Mouse (Mus musculus) myocyte (in vitro differentiated cells): ENCODE results near the gene Mdm2. TPM values are rescaled to one million over a fixed set of nuclear protein-coding genes. Genes with fewer than 3 reads are reported as not detected.

ENCODE experiments used
- H3K27me3 ChIP-seq: one replicate; pipeline ENCODE4 v1.6.1; 2011; ENCODE audit not compliant: control insufficient read depth, insufficient read depth, insufficient read length
- H3K36me3 ChIP-seq: one replicate; pipeline ENCODE4 v1.6.1; 2011; ENCODE audit not compliant: control insufficient read depth, insufficient read depth
- H3K4me2 ChIP-seq: one replicate; pipeline ENCODE4 v1.6.1; 2011; ENCODE audit warnings: low read depth, control low read depth
- H3K4me3 ChIP-seq: one replicate; pipeline ENCODE4 v1.5.1; 2011; ENCODE audit warnings: mild to moderate bottlenecking, control low read depth, moderate library complexity
- H3K79me2 ChIP-seq: one replicate; pipeline ENCODE4 v1.6.1; 2011; ENCODE audit not compliant: control insufficient read depth, insufficient read depth
- H3ac ChIP-seq: one replicate; pipeline ENCODE4 v1.6.1; 2011; ENCODE audit not compliant: control insufficient read depth, insufficient read length
- CEBPB ChIP-seq: IDR thresholded peaks from 2 replicates; pipeline ENCODE4 v1.6.1; 2011; ENCODE audit warnings: mild to moderate bottlenecking, moderate library complexity; ENCODE audit not compliant: poor library complexity, insufficient read depth, severe bottlenecking
- E2F4 ChIP-seq: IDR thresholded peaks from one replicate; pipeline ENCODE4 v1.6.1; 2011; ENCODE audit warnings: mild to moderate bottlenecking, control low read depth, moderate library complexity; ENCODE audit not compliant: insufficient read depth
- MAX ChIP-seq: IDR thresholded peaks from one replicate; pipeline ENCODE4 v1.6.1; 2011; ENCODE audit warnings: low read depth, mild to moderate bottlenecking, control low read depth
- MYOD1 ChIP-seq, 3 experiments: IDR thresholded peaks; one replicate each; pipeline ENCODE4 v1.6.1; 2011; ENCODE audit warnings: control low read depth in 2 of 3, low read depth in 2 of 3, mild to moderate bottlenecking in 2 of 3, moderate library complexity in 1 of 3; ENCODE audit not compliant: insufficient read length in 2 of 3, control insufficient read depth in 1 of 3
- MYOG ChIP-seq, 3 experiments: IDR thresholded peaks; one replicate each; pipeline ENCODE4 v1.6.1; 2011; ENCODE audit warnings: control low read depth in 2 of 3, low read depth in 2 of 3, mild to moderate bottlenecking in 2 of 3; ENCODE audit not compliant: insufficient read length in 2 of 3, control insufficient read depth in 1 of 3, insufficient read depth in 1 of 3
- POLR2A ChIP-seq: IDR thresholded peaks from one replicate; pipeline ENCODE4 v1.6.1; 2011; ENCODE audit warnings: low read depth, mild to moderate bottlenecking, control low read depth, moderate library complexity; ENCODE audit not compliant: insufficient read length
- POLR2AphosphoS2 ChIP-seq: IDR thresholded peaks from one replicate; pipeline ENCODE4 v1.6.1; 2011; ENCODE audit warnings: low read depth, control low read depth; ENCODE audit not compliant: insufficient read length
- REST ChIP-seq: IDR thresholded peaks from one replicate; pipeline ENCODE4 v1.6.1; 2011; ENCODE audit warnings: mild to moderate bottlenecking, control low read depth, moderate library complexity; ENCODE audit not compliant: insufficient read depth, insufficient read length
- SRF ChIP-seq: IDR thresholded peaks from one replicate; pipeline ENCODE4 v1.6.1; 2011; ENCODE audit warnings: low read depth; ENCODE audit not compliant: control insufficient read depth, insufficient read length
- TCF12 ChIP-seq: IDR thresholded peaks from one replicate; pipeline ENCODE4 v1.6.1; 2011; ENCODE audit warnings: mild to moderate bottlenecking, control low read depth; ENCODE audit not compliant: poor library complexity, insufficient read depth, severe bottlenecking
- TCF3 ChIP-seq: IDR thresholded peaks from one replicate; pipeline ENCODE4 v1.6.1; 2011; ENCODE audit warnings: low read depth, control low read depth; ENCODE audit not compliant: insufficient read length
- USF1 ChIP-seq: IDR thresholded peaks from one replicate; pipeline ENCODE4 v1.6.1; 2011; ENCODE audit warnings: low read depth, mild to moderate bottlenecking, control low read depth, moderate library complexity
- polyA plus RNA-seq: library from polyadenylated mRNA; unstranded; fragments of >200 nt; fragmentation: generic; extraction: Trizol; gene quantifications from one replicate; pipeline ENCODE4 v1.2.1, GENCODE M21; 2012; ENCODE audit warnings: missing spikeins

The Mdm2 gene
- polyA plus RNA-seq, 1 experiment, result 23.2 TPM

DNA sequence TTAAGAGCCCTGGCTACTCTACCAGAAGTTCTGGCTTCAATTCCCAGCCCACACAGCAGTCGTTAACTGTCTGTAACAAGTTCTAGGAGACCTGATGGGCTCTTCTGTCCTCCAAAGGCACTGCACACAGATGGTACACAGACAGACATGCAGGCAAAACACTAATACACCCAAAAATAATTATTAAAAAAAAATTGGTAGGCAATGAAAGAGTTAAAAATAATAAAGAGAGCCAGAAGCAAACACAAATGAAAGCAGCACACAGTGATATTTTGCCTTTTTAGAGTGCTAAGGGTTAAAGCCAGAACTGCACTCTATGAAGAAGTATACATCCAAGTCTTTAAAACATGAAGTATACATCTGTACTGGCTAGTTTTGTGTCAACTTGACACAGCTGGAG lies 10.1 kb downstream of the Mdm2 start:
- Histone ChIP-seq H3K4me2 (no peak overlapping the region), H3K79me2 (peaks cover 34% of the 10 kb centered on the region), H3ac (no peak overlapping the region), H3K36me3 (peaks cover 96% of the 10 kb centered on the region), H3K4me3 (no peak overlapping the region), H3K27me3 (no peaks in the 10 kb centered on the region)
- TF ChIP-seq TCF12 (no peak), SRF (no peak), POLR2AphosphoS2 (no peak)

DNA sequence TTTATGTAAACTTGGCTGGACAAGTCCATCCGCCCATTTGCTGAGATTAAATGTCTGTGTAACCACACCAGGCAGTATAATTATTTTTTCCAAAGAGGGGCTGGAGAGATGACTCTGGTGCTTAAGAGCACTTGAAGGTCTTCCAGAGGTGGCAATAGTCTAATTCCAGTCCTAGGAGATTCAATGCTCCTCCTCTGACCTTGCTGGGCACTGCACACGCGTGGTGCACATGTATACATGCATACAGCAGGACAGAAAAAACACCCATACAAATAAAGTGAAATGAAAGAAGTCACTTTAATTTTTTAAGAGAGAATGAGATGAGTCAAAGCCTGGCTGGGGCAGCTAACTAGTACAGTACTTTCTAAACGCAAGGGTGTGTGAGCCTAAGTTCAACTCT lies 10.6 kb downstream of the Mdm2 start:
- H3K79me2 ChIP-seq, result peaks cover 28% of the 10 kb centered on the region
- no peak overlapping the region for H3K4me2 ChIP-seq
- no peak overlapping the region for H3ac ChIP-seq
- H3K4me3 ChIP-seq, result no peak overlapping the region
- TF ChIP-seq POLR2A (no peak), SRF (no peak), TCF12 (no peak), MYOD1 (IDR thresholded peaks at IDR 0.05; ENCODE audit: control insufficient read depth in 1 of 3, insufficient read length in 2 of 3, low read depth in 2 of 3) (no peak), TCF3 (no peak), MYOG (IDR thresholded peaks at IDR 0.05; ENCODE audit: control insufficient read depth in 1 of 3, insufficient read depth in 1 of 3, insufficient read length in 2 of 3, low read depth in 2 of 3) (no peak), POLR2AphosphoS2 (no peak), E2F4 (no peak), USF1 (no peak), CEBPB (no peak), REST (no peak), MAX (no peak)
- peaks cover 96% of the 10 kb centered on the region for H3K36me3 ChIP-seq
- H3K27me3 ChIP-seq, result no peaks in the 10 kb centered on the region

DNA sequence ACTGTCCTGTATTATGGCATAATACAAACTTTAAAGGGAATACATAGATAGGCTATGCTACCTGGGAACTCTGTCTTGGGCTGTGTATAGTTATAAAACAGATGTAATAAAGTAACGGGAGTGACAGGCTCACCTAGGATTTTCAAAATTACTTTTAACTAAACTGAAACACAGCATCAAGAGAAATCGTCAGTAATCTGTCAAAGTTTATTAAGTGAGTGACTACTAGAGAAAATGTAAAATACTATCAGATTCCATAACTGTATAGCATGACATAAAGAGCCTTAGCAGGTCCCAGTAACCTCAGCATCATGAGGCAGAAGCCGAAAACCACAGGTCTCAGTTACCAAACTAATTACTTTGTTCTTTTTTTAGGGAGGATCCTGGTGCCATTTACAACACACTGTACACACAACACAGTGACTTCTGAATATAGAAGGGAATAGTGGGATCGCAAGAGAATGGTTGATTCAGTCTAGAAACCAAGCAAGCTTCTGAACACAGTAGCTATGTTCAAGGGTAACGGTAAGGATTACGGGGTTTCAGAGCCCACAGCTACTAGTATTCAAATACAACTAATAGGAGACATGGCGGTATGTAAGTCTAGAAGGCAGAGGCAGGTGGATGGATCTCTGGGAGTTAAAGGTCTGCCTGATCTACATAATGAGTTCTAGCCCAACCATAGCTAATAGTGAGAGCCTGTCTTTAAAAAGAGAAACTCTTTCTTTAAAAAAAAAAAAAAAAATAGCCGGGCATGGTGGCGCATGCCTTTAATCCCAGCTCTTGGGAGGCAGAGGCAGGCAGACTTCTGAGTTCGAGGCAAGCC lies 12.0 kb downstream of the Mdm2 start:
- Histone ChIP-seq H3K4me3 (no peak overlapping the region), H3K79me2 (peaks cover 21% of the 10 kb centered on the region), H3K27me3 (no peaks in the 10 kb centered on the region), H3K36me3 (peaks cover 93% of the 10 kb centered on the region), H3K4me2 (no peak overlapping the region), H3ac (no peak overlapping the region)
- TF ChIP-seq TCF3 (no peak), MYOG (IDR thresholded peaks at IDR 0.05; ENCODE audit: control insufficient read depth in 1 of 3, insufficient read depth in 1 of 3, insufficient read length in 2 of 3, low read depth in 2 of 3) (no peak), CEBPB (no peak), USF1 (no peak), SRF (no peak), POLR2AphosphoS2 (no peak), MYOD1 (IDR thresholded peaks at IDR 0.05; ENCODE audit: control insufficient read depth in 1 of 3, insufficient read length in 2 of 3, low read depth in 2 of 3) (no peak), E2F4 (no peak), TCF12 (no peak), MAX (no peak), POLR2A (no peak)

DNA sequence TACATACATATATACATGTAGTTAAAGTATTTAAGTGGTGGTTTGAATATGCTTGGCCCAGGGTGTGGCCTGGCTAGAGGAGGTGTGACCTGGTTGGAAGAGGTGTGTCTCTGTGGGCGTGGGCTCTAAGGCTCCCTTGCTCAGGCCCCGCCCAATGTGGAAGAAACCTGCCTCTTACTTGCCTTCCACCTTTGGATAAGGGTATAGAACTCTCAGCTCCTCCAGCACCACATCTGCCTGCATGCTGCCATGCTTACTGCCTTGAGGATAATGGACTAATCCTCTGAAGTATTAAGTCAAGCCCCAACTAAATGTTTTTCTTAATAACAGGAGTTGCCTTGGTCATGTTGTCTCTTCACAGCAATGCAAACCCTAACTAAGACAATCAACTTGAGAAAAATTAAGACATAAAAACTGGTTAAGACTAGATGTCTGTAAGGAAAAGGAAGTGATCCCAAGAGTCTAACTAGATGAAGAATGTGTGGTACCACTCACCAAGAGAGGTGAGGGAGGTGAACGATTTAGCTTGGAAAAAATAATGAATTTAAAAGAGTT lies 12.9 kb downstream of the Mdm2 start:
- Histone ChIP-seq H3ac (no peak overlapping the region), H3K79me2 (peaks cover 15% of the 10 kb centered on the region), H3K4me2 (no peak overlapping the region), H3K36me3 (peaks cover 92% of the 10 kb centered on the region), H3K27me3 (no peaks in the 10 kb centered on the region), H3K4me3 (no peak overlapping the region)
- TF ChIP-seq E2F4 (no peak), MAX (no peak), POLR2A (no peak), REST (no peak), USF1 (no peak), TCF12 (no peak), MYOD1 (IDR thresholded peaks at IDR 0.05; ENCODE audit: control insufficient read depth in 1 of 3, insufficient read length in 2 of 3, low read depth in 2 of 3) (no peak), TCF3 (no peak), POLR2AphosphoS2 (no peak), MYOG (IDR thresholded peaks at IDR 0.05; ENCODE audit: control insufficient read depth in 1 of 3, insufficient read depth in 1 of 3, insufficient read length in 2 of 3, low read depth in 2 of 3) (no peak), SRF (no peak), CEBPB (no peak)
